Mouse (Mus musculus): Measurements from ENCODE around the gene Nat14.
A peak's percentile ranks its signal among the peaks of the same experiment; 100 is the strongest.
"Not testable (repeated sequence)": the region's sequence is repeated elsewhere in the genome, so short reads cannot be mapped to it uniquely, and the experiment has no call there.

Nat14 gene

DNA sequence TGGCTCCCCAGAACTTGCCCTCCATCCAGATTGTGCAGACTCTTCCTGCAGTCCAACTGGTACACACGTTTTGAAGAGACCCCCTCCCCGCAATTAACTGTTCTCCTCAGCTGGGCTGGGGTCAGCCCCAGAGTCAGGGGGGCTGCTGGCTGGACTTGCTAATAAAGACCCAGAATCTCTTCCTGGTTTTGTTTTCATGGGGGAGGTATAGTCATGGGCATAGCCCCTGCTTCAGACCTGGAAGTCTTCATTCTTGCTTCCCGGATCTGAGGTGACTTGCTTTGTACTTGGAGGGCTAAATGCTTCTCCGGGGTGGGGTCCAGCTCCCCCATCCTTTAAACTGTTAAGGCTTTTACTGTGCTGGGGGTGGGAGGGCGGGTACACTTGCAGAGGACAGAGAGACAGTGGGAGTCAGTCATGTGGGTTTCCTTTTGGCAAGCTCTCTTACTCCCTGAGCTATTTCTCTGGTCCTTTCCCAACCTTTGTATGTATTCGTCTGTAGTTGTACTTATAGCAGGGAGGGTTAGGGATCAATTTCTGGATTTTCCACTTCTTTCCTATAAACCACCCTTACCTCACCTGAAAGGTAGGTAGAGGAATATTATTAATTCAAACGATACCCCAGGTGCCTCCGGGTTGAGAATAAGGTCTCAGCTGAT is at the start of gene Nat14:
Nat14 (plus strand) TSS at position 205 of the 659 bp plus-strand sequence.
- no peak for DNase-seq (ENCODE audit: low spot score)

DNA sequence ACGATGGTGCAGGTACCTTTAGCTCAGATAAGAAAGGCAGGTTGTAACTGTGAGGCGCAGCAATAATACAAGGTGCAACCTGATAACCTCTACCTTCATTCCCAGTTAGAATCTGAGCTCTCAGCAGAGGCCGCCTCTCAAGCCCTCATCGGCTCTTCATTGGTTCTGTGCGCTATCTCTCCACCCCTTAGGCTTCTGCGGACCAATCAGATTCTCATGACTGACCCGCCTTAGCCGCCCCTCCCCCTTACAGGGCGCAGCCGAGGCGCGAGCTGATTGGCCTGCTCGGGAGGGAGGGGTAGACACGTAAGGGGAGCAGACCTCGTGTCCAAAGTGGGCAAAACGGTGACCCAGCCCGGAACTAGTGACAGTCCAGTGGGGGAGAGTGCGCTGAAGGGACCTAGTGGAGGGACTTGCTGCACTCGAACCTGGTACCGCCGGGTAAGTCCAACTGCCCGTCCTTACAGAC is 45.0 kb upstream of the Nat14 start, which contains the start of gene Isoc2a:
Isoc2a (plus strand) TSS at position 401 of the 469 bp plus-strand sequence.
- peak; percentile 88 for DNase-seq (ENCODE audit: low spot score)

DNA sequence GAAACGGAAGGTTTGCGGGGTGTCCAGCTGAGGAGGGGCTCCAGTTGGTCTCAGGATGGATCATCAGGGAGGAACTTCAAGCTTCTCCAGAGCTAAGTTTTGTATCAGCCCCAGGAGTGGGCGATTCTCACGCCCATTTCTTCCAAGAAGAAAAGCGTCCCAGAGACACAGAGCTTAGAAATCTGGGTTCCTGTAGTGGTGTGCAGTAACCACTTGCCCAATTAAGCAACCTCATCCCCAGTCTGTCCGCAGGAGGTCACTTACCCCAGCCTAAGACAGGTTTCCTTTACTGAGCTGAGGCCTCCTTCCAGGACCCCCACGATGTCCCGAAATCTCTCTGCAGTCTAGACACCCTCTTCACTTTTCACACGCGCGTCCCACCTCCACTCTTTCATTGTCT is 44.6 kb upstream of the Nat14 start:
- peak; percentile 40 for DNase-seq (ENCODE audit: low spot score)

DNA sequence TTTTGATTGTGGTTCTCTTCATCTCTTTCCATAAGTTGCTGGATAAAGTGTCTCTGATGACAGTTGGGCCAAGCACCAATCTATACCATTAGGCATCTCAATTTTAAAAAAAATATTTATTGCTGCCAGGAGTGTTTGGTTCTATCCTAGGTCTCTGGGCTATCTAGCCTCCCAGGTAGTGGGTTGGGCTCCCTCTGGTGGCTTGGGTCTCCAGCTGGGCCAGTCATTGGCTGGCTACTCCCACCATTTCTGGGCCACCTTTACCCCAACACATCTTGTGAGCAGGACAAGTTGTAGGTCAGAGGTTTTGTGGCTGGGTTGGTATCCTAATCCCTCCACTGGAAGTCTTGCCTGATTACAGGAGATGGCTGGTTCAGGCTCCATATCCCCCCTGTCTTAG is 43.6 kb upstream of the Nat14 start:
- peak; percentile 53 for DNase-seq (ENCODE audit: low spot score)

DNA sequence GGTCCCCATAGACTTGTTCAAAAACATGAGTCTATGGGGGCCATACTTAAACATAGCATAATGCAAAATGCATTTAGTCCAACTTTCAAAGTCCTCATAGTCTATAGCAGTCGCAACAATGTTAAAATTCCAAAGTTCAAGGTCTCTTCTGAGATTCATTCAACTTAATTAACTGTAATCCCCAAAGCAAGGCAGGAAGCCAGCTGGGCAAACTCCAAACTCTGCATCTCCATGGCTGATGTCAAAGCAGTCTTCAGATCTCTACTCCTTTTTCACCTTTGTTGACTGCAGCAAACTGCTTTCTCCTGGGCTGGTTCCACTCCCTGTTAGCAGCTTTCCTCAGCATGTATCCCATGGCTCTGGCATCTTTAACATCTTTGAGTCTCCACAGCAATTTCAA is 42.8 kb upstream of the Nat14 start:
- DNase-seq (ENCODE audit: low spot score): not testable (repeated sequence)

DNA sequence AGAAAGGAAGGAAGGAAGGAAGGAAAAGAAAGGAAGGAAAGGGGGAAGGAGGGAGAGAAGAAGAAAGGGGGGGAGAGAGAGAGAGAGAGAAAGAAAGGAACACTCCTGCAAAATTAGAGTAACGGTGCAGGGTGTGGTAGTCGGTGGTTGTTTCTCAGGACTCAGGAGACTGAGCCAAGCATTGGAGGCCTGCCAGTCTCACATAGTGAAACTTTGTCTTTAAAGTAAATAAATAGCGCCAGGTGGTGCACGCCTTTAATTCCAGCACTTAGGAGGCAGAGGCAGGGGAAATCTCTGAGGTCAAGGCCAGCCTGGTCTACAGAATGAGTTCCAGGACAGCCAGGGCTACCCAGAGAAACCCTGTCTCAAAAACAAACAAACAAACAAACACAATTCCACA is 35.1 kb upstream of the Nat14 start:
- peak; percentile 69 for DNase-seq (ENCODE audit: low spot score)

DNA sequence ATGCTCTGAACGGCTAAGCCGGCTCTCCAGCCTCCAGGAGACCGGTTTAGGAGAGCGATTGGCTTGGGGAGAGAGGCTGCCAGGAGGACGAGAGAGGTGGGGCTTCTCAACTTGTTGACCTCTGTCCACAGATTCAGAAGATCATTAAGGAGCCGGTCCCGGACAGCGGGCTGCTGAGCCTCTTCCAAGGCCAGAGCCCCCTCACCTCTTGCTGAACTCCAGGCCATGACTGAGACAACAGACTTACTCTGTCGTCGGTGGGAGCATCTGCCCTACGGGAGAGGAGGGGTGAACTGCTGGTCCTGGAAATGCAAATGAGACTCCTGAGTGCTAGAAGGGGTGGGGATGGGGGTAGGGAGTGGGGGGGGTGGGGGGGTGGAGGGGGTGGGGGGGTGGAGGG is 26.6 kb upstream of the Nat14 start:
- DNase-seq (ENCODE audit: low spot score): no peak

DNA sequence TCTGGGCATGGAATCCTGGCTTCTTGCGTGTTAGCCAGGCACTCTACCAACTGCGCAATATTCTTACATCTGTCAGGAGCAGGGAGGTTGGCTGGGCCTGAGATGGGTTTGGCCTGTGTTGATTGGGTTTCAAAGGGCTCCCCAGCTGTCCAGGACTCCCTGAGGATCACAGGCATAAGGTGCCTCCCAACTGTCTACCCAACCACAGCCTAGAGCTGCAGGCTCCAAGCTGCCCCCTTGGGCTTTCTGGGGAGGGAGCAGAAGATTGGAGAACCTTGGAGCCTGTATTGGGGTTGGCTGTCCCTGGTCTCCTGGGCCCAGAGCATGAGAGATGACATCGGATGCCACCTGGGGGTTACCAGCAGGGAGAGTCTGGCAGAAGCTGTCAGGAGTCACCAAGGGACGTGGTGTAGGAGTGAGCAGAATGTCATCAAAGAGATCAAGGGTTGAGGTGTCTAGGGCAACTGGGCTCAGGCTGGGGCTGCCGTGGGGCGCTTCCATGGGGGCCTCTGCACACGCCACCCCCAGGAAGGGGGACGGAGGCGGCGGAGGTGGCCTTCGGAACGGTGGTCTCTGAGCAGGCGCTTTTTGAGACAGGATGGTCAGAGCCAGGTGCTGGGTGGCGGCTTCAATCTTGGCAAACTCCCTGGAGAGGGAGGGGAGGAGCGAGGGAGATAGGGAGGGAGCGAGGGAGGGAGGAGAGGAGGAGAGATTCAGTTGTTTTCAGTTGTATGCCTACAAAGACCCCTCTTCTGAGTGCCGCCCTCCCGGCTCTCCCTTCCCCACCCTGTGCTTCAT is 22.8 kb upstream of the Nat14 start:
- peak; percentile 65 for DNase-seq (ENCODE audit: low spot score)

DNA sequence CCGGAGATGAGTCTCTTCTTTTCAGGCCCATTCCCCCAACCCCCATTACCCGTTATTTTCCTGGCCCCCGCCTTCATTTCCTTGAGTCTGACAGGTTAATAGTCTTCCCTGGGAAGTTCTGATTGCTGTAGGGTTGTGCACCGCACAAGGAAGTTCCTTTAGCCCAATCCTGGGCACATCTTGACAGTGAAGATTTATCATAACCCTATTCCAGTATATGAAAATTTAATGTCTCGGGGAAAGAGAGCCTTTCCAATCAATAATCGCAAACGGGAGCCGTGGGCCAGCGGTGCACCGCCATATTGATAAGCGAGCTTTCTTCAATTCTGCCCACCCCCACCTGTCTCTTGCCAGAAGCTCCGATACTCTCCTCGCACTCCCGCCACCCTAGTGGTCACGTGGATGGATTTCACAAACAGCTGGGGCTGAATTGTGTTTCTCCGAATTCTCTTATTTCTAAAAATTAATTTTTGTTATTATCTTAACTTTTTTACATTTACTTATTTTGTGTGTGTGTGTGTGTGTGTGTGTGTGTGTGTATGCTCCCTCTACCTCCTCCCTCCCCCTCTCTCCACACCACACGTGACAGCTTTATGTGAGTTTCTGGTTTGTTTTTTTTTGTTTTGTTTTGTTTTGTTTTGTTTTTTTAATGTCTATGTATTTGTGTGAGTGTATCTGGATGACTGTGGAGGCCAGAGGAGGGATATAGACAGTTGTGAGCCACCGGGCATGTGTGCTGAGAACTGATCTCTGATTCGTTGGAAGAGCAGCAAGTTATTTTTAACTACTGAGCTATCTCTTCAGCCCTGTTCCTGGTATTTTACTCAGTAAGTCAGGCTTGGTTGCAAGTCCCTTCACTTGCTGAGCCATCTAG is 21.9 kb upstream of the Nat14 start:
- DNase-seq (ENCODE audit: low spot score): peak; percentile 71

DNA sequence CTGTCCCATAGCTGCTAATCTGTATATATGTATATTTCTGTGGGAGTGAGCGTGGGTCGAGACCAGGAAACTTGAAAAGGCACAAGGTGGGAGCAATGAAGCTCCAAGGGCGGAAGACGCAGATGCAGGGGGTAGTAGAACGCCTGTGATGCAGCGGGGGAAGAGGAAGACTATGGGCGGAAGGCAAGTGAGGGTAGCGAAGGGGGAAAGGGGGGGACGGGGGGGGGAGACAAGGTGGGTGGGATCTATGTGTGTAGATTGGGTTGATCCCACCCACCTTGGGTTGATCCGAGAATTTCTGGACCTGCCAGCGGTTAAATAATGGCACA is 21.3 kb upstream of the Nat14 start:
- peak; percentile 37 for DNase-seq (ENCODE audit: low spot score)

DNA sequence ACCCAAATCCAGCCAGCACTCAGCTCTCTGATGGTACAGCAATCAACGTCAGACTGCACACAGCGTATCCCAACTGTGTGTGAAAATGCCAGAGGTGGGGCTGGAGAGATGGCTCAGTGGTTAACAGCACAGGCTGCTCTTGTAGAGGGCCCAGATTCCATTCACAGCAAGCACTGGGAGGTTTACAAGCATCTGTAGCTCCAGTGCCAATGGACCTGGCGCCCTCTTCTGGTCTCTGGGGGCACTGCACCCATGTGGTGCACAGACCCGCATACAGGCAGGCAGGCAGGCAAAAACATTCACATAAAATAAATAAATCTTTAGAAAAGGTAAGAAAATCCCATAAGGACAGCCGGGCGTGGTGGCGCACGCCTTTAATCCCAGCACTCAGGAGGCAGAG is 20.7 kb upstream of the Nat14 start:
- DNase-seq (ENCODE audit: low spot score): peak; percentile 82

DNA sequence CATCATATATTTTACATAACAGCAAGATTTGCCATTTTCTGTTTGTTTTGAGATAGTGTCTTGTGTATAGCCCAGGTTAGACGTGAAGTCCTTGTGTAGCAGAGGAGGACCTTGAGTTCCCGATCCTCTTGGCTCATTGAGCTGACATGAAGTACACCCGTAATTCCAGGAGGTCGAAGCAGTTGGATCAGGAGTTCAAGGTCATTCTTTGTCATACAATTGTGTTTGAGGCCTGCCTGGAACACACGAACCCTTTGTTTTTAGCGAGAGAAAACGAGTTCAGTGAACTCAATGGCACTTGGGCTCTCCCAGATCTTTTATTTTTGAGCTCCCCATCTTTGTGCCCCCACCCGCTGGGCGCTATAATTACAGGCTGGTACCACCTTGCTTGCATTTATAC is 19.4 kb upstream of the Nat14 start:
- peak; percentile 30 for DNase-seq (ENCODE audit: low spot score)

DNA sequence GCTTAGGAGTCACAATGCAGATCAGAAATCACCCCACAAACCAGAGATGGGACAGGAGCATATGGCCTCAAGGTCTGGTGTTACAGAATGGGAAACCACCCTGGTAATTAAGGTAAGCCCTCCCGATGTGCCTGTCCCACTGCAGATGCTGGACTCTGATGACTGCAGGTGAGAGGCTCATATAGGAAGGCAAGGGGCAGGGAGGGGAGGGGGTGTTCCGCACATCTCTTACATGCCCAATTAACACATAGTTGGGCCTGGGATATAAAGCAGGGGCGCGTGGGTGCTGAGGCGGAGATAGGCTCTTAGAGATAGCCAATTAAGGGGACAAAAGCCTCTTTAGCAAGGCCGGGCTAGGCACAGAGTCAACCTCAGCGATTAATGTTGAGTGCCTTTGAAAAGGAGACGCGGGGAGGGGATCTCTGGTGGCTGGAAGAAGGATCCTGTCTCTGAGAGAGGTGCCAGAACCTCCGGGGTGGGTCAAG is 15.3 kb upstream of the Nat14 start, which contains the start of gene Gm36210:
Gm36210 (minus strand) TSS at position 51 of the 485 bp plus-strand sequence.
- no peak for DNase-seq (ENCODE audit: low spot score)

DNA sequence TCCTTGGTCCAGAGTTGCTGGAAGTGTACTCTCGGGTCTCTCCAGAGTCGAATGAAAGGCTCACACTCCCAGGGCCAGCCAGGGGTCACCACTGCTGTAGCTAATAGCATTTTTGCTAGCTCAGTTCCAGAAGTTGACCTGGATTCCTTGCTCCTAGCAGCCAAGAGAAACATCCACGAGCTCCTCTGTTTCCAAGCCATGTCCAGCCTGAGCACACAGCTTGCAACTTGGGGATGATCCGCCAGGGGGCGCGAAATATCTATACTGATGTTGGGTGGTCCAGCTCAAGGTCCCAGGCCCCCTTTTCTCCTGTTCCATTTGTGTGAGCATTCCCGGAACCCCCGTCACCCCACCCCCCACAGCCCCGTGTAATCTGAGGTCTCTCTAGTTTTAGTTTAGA is 10.3 kb upstream of the Nat14 start:
- peak; percentile 88 for DNase-seq (ENCODE audit: low spot score)

DNA sequence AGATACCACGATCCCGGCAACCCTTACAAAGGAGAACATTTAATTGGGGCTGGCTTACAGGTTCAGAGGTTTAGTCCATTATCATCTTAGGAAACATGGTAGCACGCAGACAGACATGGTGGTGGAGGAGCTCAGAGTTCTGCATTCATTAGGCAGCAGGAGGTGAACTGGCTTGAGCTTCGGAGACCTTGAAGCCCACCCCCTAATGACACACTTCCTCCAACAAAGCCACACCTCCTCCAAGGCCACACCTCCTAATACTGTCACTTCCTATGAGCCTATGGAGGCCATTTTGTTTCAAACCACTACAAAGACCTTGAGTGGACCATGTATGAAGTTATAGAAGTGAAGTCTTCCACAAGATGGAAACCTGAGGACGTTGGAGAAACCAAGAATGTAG is 9.6 kb upstream of the Nat14 start:
- no peak for DNase-seq (ENCODE audit: low spot score)

DNA sequence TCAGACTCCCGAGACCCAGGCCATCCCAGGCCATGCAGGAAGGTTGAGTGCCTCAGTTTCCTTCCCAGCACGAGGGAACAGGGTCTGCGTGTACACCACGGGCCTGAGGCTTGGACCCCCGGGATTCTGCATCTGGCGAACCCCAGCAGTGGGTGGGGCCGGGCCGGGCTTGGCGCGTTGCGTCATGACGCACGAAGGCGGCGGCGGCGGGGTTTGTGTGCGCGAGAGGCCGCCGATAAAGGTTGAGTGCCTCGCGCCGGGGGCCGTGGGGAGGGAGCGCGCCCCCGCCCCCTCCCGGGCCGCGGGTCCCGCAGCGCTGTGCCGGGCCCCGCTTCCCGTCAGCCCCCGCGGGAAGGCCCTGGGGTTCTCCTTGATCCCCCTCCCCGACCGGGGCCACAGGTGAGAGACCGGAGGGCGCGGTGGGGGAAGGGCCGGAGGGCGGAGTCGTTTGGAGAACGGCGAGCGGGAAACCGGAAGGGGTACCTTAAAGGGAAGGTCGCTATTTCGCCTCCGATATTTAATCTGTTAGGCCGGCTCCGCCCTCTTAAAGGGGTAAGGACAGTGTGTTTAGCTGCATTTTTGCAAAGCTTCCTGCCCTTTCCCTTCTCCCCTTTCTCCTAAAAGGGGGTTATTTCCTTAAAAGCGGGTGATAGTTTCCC is 6.7 kb upstream of the Nat14 start, which contains the start of gene Zfp628:
Zfp628 (plus strand) TSS at position 211 of the 659 bp plus-strand sequence.
- DNase-seq (ENCODE audit: low spot score): peak; percentile 96

DNA sequence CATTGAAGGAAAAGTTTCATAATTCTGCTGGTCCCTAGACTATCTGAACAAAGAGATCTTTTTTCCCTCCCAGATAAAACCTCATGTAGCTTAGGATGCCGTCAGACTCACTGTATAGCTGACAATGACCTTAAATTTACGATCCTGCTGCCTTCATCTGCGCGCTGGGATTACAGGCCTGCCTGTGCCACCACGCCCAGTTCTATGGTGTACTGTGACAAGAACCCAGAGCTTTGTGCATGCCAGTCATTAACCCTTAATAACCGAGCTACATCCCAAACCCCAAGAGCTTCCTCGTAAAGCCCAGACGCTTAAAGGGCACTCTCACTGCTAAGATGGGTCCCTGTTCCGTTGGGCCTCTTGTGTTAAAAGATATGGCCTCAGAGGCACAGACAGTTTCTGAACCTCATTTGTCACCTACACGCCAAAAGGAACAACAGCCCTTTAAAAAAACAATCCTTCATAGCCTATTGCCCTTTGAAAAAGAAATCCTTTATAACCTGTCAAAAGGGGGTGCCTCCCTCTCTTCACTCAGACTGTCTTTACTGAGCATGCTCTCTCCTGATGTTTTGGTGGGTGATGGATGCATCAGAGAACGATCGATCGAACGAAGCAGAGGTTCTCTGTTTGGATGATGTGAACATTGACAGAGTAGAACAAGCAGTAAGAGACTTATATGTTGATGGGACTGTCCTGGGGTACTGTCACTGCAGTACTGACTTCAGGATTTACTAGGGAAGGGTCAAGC is 6.0 kb upstream of the Nat14 start:
- no peak for DNase-seq (ENCODE audit: low spot score)

DNA sequence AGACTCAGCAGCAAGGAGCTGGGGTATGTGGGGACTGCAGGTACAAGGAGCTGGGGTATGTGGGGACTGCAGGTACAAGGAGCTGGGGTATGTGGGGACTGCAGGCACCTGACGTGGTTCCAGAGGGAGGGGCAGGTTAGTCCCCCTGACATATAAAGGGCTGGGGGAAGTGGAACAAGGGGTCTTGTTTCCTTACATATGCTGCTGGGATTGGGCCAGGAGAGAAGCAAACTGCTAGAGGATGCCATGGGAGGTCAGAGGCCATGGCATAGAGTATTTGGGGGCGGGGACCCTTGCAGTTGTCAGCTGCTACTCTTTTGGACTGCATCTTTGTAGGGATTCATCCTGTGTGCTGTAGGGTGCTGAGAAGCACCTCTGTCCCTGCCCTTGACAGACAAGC is 4.3 kb upstream of the Nat14 start:
- DNase-seq (ENCODE audit: low spot score): no peak

DNA sequence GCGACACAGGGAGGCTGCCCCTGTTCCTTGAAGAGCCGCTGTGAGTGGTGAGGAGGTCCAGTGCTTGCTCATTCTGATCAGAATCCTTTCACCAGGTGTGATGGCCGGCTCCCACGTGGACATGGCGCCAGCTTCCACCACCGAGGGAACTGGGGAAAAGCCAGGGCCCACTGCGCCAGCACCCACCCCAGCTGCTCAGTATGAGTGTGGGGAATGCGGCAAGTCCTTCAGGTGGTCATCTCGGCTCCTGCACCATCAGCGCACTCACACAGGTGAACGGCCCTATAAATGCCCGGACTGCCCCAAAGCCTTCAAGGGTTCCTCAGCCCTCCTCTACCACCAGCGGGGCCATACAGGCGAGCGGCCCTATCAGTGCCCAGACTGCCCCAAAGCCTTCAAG is 3.1 kb upstream of the Nat14 start:
- no peak for DNase-seq (ENCODE audit: low spot score)

DNA sequence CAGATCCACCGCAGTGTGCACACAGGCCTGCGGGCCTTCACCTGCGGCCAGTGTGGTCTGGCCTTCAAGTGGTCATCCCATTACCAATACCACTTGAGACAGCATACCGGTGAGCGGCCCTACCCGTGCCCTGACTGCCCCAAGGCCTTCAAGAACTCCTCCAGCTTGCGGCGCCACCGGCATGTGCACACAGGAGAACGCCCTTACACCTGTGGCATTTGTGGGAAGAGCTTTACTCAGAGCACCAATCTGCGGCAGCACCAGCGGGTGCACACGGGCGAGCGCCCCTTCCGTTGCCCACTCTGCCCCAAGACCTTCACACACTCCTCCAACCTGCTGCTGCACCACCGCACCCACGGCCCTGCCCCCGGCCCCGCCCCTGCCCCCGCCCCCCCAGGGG is 2.7 kb upstream of the Nat14 start:
- DNase-seq (ENCODE audit: low spot score): no peak

DNA sequence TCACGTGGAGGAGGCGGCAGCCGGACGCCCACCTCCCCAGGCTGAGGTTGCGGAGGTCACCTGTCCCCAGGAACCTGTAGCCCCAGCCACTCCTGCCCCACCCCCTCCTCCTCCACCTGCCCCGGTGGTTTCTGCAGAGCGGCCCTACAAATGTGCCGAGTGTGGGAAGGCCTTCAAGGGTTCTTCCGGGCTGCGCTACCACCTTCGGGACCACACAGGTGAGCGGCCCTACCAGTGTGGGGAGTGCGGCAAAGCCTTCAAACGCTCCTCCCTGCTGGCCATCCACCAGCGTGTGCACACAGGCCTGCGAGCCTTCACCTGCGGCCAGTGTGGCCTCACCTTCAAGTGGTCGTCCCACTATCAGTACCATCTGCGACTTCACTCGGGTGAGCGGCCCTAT is 1.9 kb upstream of the Nat14 start:
- DNase-seq (ENCODE audit: low spot score): no peak

Data from testis, postnatal 10 days (tissue).